Mouse (Mus musculus) midbrain, embryonic 15.5 days (tissue): ENCODE results near the gene Hdgfl2. TPM values are rescaled to one million over a fixed set of nuclear protein-coding genes. Genes with fewer than 3 reads are reported as not detected.

Experiments
- polyA plus RNA-seq: library from polyadenylated mRNA; unstranded; fragments of >200 nt; fragmentation: Nextera tagmentation; extraction: Ambion mirVana; gene quantifications from 2 replicates; pipeline ENCODE4 v1.2.1, GENCODE M21; 2015

Hdgfl2 gene
- polyA plus RNA-seq, 1 experiment from 2014 or later = 162 TPM

Other genes with a start within 250 kb of the Hdgfl2 start
- gene Zfp119a, start 200.7 kb upstream of the Hdgfl2 start, polyA plus RNA-seq = 12.0 and 15.3 TPM in 2 replicates
- 15.7 and 16.1 TPM in 2 replicates for gene Zfp959, start 187.5 kb upstream of the Hdgfl2 start, polyA plus RNA-seq
- 9.6 and 10.2 TPM in 2 replicates for gene Zfp119b, start 130.1 kb upstream of the Hdgfl2 start, polyA plus RNA-seq
- 7.4 and 8.3 TPM in 2 replicates for gene Ebi3, start 127.0 kb upstream of the Hdgfl2 start, polyA plus RNA-seq
- 24.5 and 25.4 TPM in 2 replicates for gene Yju2, start 120.5 kb upstream of the Hdgfl2 start, polyA plus RNA-seq
- 209 and 217 TPM in 2 replicates for gene Shd, start 109.2 kb upstream of the Hdgfl2 start, polyA plus RNA-seq
- 203 and 208 TPM in 2 replicates for gene Fsd1, start 93.1 kb upstream of the Hdgfl2 start, polyA plus RNA-seq
- gene Stap2, start 74.0 kb upstream of the Hdgfl2 start, polyA plus RNA-seq = 5.8 and 6.0 TPM in 2 replicates
- gene Mpnd, start 73.9 kb upstream of the Hdgfl2 start, polyA plus RNA-seq = 152 and 167 TPM in 2 replicates
- 117 and 119 TPM in 2 replicates for gene Sh3gl1, start 43.0 kb upstream of the Hdgfl2 start, polyA plus RNA-seq
- 5.0 and 5.5 TPM in 2 replicates for gene Chaf1a, start 39.2 kb upstream of the Hdgfl2 start, polyA plus RNA-seq
- 80.2 and 85.2 TPM in 2 replicates for gene Ubxn6, start 4.6 kb upstream of the Hdgfl2 start, polyA plus RNA-seq
- 0.13 and 0.15 TPM in 2 replicates for gene Plin4, start 30.2 kb downstream of the Hdgfl2 start, polyA plus RNA-seq
- 1.9 and 2.1 TPM in 2 replicates for gene Plin5, start 38.0 kb downstream of the Hdgfl2 start, polyA plus RNA-seq
- 0.12 and 0.28 TPM in 2 replicates for gene Lrg1, start 42.4 kb downstream of the Hdgfl2 start, polyA plus RNA-seq
- gene Sema6b, start 60.7 kb downstream of the Hdgfl2 start, polyA plus RNA-seq = 19.0 and 21.4 TPM in 2 replicates
- 11.1 and 12.7 TPM in 2 replicates for gene Tnfaip8l1, start 82.8 kb downstream of the Hdgfl2 start, polyA plus RNA-seq
- gene Mydgf, start 104.3 kb downstream of the Hdgfl2 start, polyA plus RNA-seq = 74.9 and 76.4 TPM in 2 replicates
- 27.8 and 29.1 TPM in 2 replicates for gene Dpp9, start 139.3 kb downstream of the Hdgfl2 start, polyA plus RNA-seq
- 20.1 and 20.5 TPM in 2 replicates for gene Fem1a, start 177.2 kb downstream of the Hdgfl2 start, polyA plus RNA-seq
- gene Ticam1, start 197.2 kb downstream of the Hdgfl2 start, polyA plus RNA-seq = 1.2 and 1.5 TPM in 2 replicates
- 12.0 and 13.3 TPM in 2 replicates for gene Plin3, start 213.2 kb downstream of the Hdgfl2 start, polyA plus RNA-seq
- gene Arrdc5, start 220.7 kb downstream of the Hdgfl2 start, polyA plus RNA-seq = not detected in 2 replicates
- gene Uhrf1, start 223.7 kb downstream of the Hdgfl2 start, polyA plus RNA-seq = 19.2 and 20.8 TPM in 2 replicates
- 86.3 and 86.6 TPM in 2 replicates for gene Kdm4b, start 246.4 kb downstream of the Hdgfl2 start, polyA plus RNA-seq